Mouse (Mus musculus) urinary bladder, postnatal 25 days (tissue): ENCODE data around the gene Cd247.

Experiments
- DNase-seq: peaks from one replicate; pipeline ENCODE4 v3.0.0; 2022; ENCODE audit warnings: low spot score

Cd247 gene

DNA sequence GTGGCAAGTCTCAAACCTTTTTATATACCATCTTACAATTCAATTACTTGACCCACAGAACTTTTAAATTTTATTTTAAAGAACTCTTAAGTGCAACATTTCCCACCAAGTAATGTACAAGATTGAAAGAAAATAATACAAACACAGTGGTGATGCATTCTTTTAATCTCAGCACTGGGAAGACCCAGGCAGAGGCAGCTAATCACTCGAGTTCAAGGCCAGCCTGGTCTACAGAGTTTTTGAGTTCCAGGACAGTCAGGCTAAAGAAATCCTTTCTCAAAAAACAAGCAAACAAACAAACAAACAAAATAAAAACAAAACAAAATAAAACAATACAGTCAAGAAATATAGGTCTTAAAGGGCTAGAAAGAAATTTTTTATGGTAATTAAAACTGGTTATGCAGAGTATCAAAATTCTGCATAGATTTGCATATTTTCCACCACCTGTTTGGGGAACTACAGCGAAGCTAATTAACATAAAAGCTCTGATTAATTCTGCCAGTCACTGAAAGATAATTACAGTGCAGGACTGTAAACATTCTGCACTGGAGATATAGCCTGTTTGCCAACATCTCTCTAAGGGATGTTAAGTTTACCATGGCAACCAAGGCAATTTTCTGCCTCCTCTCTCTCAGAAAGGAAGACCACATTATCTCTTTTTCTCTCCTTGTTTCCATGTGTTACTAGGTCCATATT, 125.4 kb downstream of the Cd247 start:
- DNase-seq = no peak

GRCm38 (mm10) chr1:165914416-165914801, 125.9 kb downstream of the Cd247 start:
- DNase-seq = no peak

GRCm38 (mm10) chr1:165921026-165921425, 132.5 kb downstream of the Cd247 start:
- no peak for DNase-seq

DNA sequence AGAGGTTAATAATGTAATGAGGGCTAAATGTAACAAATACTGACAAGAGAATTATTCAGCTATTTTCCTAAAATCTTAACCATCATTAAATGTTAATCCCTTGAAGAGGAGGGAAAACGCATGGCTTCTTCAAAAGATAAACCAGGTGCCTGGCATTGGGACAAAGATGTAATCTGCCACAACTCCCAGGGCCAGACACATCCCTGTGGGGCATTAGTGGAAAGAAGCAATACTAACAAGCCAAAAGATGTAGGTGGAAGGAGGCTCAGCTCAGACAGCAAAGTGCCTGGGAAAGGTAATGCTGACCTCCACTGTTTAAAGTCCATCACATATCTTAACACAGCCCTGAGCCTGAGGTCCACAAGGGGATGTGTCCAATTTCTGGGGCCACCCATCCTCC, 134.0 kb downstream of the Cd247 start:
- no peak for DNase-seq

DNA sequence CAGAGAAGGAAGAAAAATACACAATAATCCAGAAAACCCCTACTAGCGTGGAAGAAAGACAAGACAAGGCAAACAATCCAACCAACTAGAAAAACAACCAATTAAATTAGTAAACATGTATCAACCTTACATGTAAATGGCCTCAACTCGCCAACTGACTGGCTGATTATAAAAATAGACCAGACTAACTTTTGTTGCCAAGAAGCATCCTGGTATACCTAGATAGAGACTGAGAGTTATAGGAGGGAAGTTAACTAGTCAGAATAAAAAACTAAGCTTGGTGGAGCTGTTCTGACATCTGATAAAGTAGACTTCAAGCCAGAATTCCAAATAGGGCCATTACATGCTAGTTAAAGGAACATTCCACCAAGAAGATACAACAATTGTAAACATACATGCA, 136.7 kb downstream of the Cd247 start:
- DNase-seq = no peak
